Comparison of ENCODE assay signal across 8 mouse cellular contexts in genomic region chr3:108911081-108911547, GRCm38 (mm10). TPM values are rescaled to one million over a fixed set of nuclear protein-coding genes. Genes with fewer than 3 reads are reported as not detected.
DNase-seq lines count a peak whose midpoint lies in the region; ATAC-seq and TF ChIP-seq lines count a peak whose summit lies in the region.

No protein-coding gene starts in this region.

- 0 out of 4 replicates have a peak, but pooled peaks cover 0 to 3% of the 10 kb centered on the region in 2 experiments for H3K4me1 ChIP-seq in ES-E14 (ENCODE audit: control insufficient read depth in 2 of 2, insufficient read depth in 2 of 2, low read length in 2 of 2, poor library complexity in 1 of 2)
- H3K4me1 ChIP-seq in forebrain, embryonic 16.5 days (replicated peaks; ENCODE audit: control insufficient read depth, insufficient read depth, low read length): peaks cover 22% of the 10 kb centered on the region

- peak overlapping the region; percentile 98 for H3K4me2 ChIP-seq in forebrain, embryonic 16.5 days (ENCODE audit: low read length)

- peak; percentile 81 for ATAC-seq in forebrain, embryonic 16.5 days
- ATAC-seq in hematopoietic stem cell, adult 5-6 weeks (replicated peaks in 1 of 2; ENCODE audit: insufficient read depth in 1 of 2, low FRiP score in 2 of 2, low TSS enrichment in 1 of 2, low read depth in 1 of 2, poor library complexity in 2 of 2, severe bottlenecking in 2 of 2): peak; percentile 53 to 70

- H3K4me3 ChIP-seq in ES-E14 (ENCODE audit: insufficient read depth in 1 of 2, low read depth in 1 of 2, low read length in 2 of 2, poor library complexity in 1 of 2, severe bottlenecking in 1 of 2): peak overlapping the region; percentile 87 to 90
- peak overlapping the region; percentile 88 for H3K4me3 ChIP-seq in forebrain, embryonic 16.5 days (replicated peaks; ENCODE audit: low read length)

- whole genome bisulfite sequencing in forebrain, embryonic 16.5 days: under 1% methylated on average over 44 of the region's 44 CpGs

- DNase-seq in ES-E14 (ENCODE audit: low read depth, low spot score): peak; percentile 41
- DNase-seq in c-Kit-positive CD71-positive TER-119-positive erythroid progenitor cells, embryonic 14.5 days (ENCODE audit: low spot score): peak; percentile 51
- DNase-seq in layer of hippocampus, postnatal 25 days (ENCODE audit: extremely low spot score in 1 of 2, low spot score in 1 of 2): peak; percentile 20 to 41
- peak; percentile 79 for DNase-seq in lung, postnatal 36 days
- peak; percentile 82 for DNase-seq in retina, postnatal 1 day
- peak; percentile 49 for DNase-seq in urinary bladder, adult 2 months (ENCODE audit: low spot score)

- peak overlapping the region; percentile 74 for H3K27ac ChIP-seq in ES-E14 (ENCODE audit: insufficient read depth, low read depth, low read length, poor library complexity, severe bottlenecking)
- H3K27ac ChIP-seq in forebrain, embryonic 16.5 days (ENCODE audit: low read length): peak overlapping the region; percentile 97

- no peaks in the 10 kb centered on the region for H3K27me3 ChIP-seq in forebrain, embryonic 16.5 days (replicated peaks; ENCODE audit: control insufficient read depth, insufficient read depth, low read length)

- in situ Hi-C loops in ES-E14 (cut with MboI; ENCODE audit: low sequenced_read_pairs in 2 of 2, unreplicated experiment in 2 of 2): no loop called here

- peak overlapping the region; percentile 97 for H3K9ac ChIP-seq in ES-E14 (ENCODE audit: insufficient read depth, low read depth, low read length, poor library complexity, severe bottlenecking)
- H3K9ac ChIP-seq in forebrain, embryonic 16.5 days (replicated peaks; ENCODE audit: low read depth, low read length): peak overlapping the region; percentile 87

- H3K9me3 ChIP-seq in ES-E14 (ENCODE audit: control insufficient read depth, insufficient read depth, low read depth, low read length): no peaks in the 10 kb centered on the region
- H3K9me3 ChIP-seq in forebrain, embryonic 16.5 days (ENCODE audit: control insufficient read depth, low read length): no peaks in the 10 kb centered on the region

- peaks cover 17% of the 10 kb centered on the region for H3K36me3 ChIP-seq in ES-E14 (ENCODE audit: control insufficient read depth, insufficient read depth, low read length, poor library complexity, severe bottlenecking)
- 0 out of 2 replicates have a peak, but pooled peaks cover 2% of the 10 kb centered on the region for H3K36me3 ChIP-seq in forebrain, embryonic 16.5 days (ENCODE audit: control insufficient read depth, insufficient read depth)

TF ChIP-seq in ES-E14, 5 proteins besides CTCF, POLR2A, EP300 and RAD21:
- TF ChIP-seq MAFK (IDR thresholded peaks at IDR 0.05; ENCODE audit: insufficient read depth, low read depth, low read length) (no peak), CHD2 (IDR thresholded peaks at IDR 0.05; ENCODE audit: low read depth, low read length) (no peak), HCFC1 (IDR thresholded peaks at IDR 0.05; ENCODE audit: borderline replicate concordance, insufficient read depth, low read length) (no peak), ZC3H11A (IDR thresholded peaks at IDR 0.05; ENCODE audit: borderline replicate concordance, low read depth, low read length) (no peak), ZNF384 (IDR thresholded peaks at IDR 0.05; ENCODE audit: low read depth, low read length) (no peak)

RNA-seq across cellular contexts. Expression of gene Prpf38b, which starts 0.4 kb away (rescaled TPM):
- total RNA-seq in ES-E14 (2012; rRNA removed): 69.7 and 70.6 TPM in 2 replicates
- polyA plus RNA-seq in forebrain, embryonic 16.5 days (2015; fragmentation: Nextera tagmentation; extraction: Ambion mirVana): 59.0 and 66.5 TPM in 2 replicates
- total RNA-seq in hematopoietic stem cell, adult 5-6 weeks (2017): 270 and 419 TPM in 2 replicates
- 10 to 100 TPM; 36.4 to 50.8 TPM for total RNA-seq in layer of hippocampus, postnatal 25 days (2021)
- polyA plus RNA-seq in urinary bladder, adult 2 months (2012; rRNA removed): 77.1 and 80.1 TPM in 2 replicates

RNA-seq across cellular contexts. Expression of gene Fndc7, which starts 21.3 kb away (rescaled TPM):
- 0.09 TPM in 1 of 2 replicates, not detected in the other for total RNA-seq in ES-E14 (2012; rRNA removed)
- polyA plus RNA-seq in forebrain, embryonic 16.5 days (2015; fragmentation: Nextera tagmentation; extraction: Ambion mirVana): not detected in 2 replicates
- not detected in 2 replicates for total RNA-seq in hematopoietic stem cell, adult 5-6 weeks (2017)
- under 1 TPM in 1 of 2 experiments, not detected in 1; 0.23 TPM for total RNA-seq in layer of hippocampus, postnatal 25 days (2021)
- 0.24 and 0.29 TPM in 2 replicates for polyA plus RNA-seq in urinary bladder, adult 2 months (2012; rRNA removed)

RNA-seq across cellular contexts. Expression of gene Henmt1, which starts 28.6 kb away (rescaled TPM):
- total RNA-seq in ES-E14 (2012; rRNA removed): 0.53 and 1.7 TPM in 2 replicates
- 1.2 and 1.7 TPM in 2 replicates for polyA plus RNA-seq in forebrain, embryonic 16.5 days (2015; fragmentation: Nextera tagmentation; extraction: Ambion mirVana)
- 0.99 TPM in 1 of 2 replicates, not detected in the other for total RNA-seq in hematopoietic stem cell, adult 5-6 weeks (2017)
- 1 to 10 TPM; 3.6 to 4.1 TPM for total RNA-seq in layer of hippocampus, postnatal 25 days (2021)
- 0.08 and 0.10 TPM in 2 replicates for polyA plus RNA-seq in urinary bladder, adult 2 months (2012; rRNA removed)

RNA-seq across cellular contexts. Expression of gene Gm9857, which starts 29.1 kb away (rescaled TPM):
- total RNA-seq in ES-E14 (2012; rRNA removed): 0.76 TPM in 1 of 2 replicates, not detected in the other
- polyA plus RNA-seq in forebrain, embryonic 16.5 days (2015; fragmentation: Nextera tagmentation; extraction: Ambion mirVana): 0.71 and 1.3 TPM in 2 replicates
- total RNA-seq in hematopoietic stem cell, adult 5-6 weeks (2017): not detected in 2 replicates
- total RNA-seq in layer of hippocampus, postnatal 25 days (2021): not detected
- 0.28 TPM in 1 of 2 replicates, not detected in the other for polyA plus RNA-seq in urinary bladder, adult 2 months (2012; rRNA removed)

Comparison
In these comparisons a context has a peak if more than half of its experiments do, and no peak if none do; other contexts are left out.
1. Peak in every context shown above with its lines: DNase-seq, ATAC-seq, H3K4me3 ChIP-seq and H3K27ac ChIP-seq.
2. DNase-seq: peak in every context shown above with its lines; median percentile 82 in retina, postnatal 1 day; 79 in lung, postnatal 36 days; 51 in c-Kit-positive CD71-positive TER-119-positive erythroid progenitor cells, embryonic 14.5 days; 49 in urinary bladder, adult 2 months; 41 in ES-E14; 30 in layer of hippocampus, postnatal 25 days.